Mouse (Mus musculus): Measurements from ENCODE around the gene Mcf2l.

DNA sequence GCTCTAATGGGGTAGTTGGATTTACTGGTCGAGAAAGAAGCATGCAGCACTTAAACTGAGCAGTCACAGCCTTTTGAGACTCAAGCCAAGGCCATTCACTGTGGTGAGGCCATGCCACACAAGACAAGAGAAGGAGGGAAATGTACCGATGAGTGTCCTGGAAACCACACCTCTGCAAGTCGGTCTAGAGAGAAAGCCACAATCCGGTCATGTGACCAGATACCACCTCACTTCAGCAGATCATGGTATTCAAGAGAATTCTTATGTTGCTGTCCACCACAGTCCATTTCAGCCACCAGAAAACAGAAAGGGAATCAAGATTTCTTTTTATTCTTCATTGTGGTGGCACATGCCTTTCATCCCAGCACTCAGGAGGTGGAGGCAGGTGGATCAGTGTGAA lies 167.9 kb downstream of the Mcf2l start:
- no peak for TF ChIP-seq CTCF (IDR thresholded peaks at IDR 0.05; ENCODE audit: low read depth, low read length)
- TF ChIP-seq TAL1 (conservative IDR thresholded peaks at IDR 0.05; ENCODE audit: low read depth, low read length), result no peak
- no peak for TF ChIP-seq GATA1 (IDR thresholded peaks at IDR 0.05; ENCODE audit: borderline replicate concordance, low read length)

All from G1E (cell line).